Mouse (Mus musculus) spleen, postnatal 14 days (tissue): ENCODE measurements around the gene Lamp1.
A peak's percentile ranks its signal among the peaks of the same experiment; 100 is the strongest.

Experiments
- DNase-seq, 2 experiments: peaks; one replicate each; pipeline ENCODE4 v3.0.0; 2021 to 2022; ENCODE audit warnings: low spot score in 2 of 2

Lamp1 gene

GRCm38 (mm10) chr8:13158718-13159376, at the start of gene Lamp1:
Lamp1 (plus strand) TSS chr8:13159161.
- DNase-seq, result peak; percentile 89 to 95

- no peak for DNase-seq
Measured at GRCm38 (mm10) chr8:13109416-13109960, 49.5 kb upstream of the Lamp1 start.

DNA sequence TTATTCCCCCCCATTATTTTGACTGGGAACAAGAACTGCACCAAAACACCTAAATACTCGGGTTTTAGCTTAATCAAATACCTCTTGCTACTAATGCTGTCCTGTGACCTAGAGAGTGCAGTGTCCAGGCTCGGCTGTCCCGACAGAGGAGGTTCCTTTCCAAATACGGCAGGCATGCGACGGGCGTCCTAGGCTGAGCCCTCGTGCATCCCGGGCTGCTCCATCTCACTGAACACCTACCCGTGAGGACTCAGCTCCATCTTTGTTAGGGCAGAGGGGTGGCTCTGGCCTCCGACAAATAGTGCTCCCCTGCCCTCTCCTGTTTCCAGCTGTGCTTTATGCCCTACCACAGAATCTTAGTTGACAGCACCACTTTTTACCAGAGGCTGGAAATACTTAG, 47.0 kb upstream of the Lamp1 start:
- no peak for DNase-seq

- no peak for DNase-seq
Measured at GRCm38 (mm10) chr8:13113232-13113631, 45.7 kb upstream of the Lamp1 start.

DNA sequence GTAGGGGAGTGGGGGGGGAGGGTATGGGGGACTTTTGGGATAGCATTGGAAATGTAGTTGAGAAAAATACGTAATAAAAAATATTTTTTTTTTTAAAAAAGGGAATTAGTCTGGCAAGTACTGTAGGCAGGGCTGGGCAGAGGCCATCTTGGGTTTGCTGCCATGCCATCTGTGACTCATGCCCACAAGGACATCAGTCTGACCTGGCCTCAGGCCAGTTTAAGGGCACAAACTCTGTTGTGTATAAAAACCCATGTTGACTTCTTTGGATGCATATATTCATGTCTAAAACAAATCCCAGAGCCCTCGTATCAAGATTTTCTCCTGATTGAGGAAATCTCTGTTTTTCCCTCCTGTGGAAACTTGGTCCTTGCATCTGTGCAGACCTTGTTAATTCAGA, 41.9 kb upstream of the Lamp1 start:
- DNase-seq, result no peak

DNA sequence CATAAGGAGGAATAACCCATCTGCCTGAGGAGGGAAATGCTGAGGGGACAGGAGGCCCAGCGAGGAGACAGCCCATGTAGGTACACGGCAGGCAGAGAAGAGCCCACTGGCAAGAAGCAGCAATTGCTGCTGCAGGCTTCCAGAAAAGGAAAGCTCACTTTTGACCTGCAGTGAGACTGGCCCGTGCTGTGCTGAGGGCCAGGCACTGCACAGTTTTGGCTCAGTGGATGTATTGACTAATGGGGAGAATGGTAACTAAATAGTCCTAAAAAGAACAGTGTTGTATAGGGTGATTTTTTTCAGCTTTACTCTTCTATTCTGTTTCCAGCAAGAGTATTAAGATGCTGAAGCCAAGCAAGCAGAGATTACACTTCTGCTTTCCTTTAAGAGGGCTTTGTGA, 40.4 kb upstream of the Lamp1 start:
- no peak for DNase-seq

- no peak for DNase-seq
Measured at GRCm38 (mm10) chr8:13120882-13121665, 37.9 kb upstream of the Lamp1 start.

GRCm38 (mm10) chr8:13122887-13123421, 36.0 kb upstream of the Lamp1 start:
- no peak for DNase-seq

DNA sequence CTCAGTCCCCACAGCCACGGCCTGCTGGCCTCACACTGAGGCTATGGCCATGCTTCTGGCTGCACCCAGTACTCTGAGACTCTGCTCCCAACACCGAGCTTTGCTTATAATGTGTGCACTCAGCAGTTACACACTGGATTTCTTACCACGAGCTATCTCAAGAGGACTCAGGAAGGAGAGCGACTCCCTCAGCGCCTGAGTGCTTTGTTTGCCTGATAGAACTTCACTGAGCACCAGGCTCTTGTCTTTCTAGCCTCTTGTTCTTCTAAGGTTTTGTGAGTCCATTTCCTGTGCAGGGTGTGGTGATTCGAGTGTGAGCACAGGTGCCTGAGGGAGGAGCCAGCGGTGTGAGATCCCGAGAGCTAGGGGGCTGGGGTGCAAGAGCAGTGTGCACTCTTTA, 34.1 kb upstream of the Lamp1 start:
- no peak for DNase-seq

- DNase-seq, result peak; percentile 32 to 65
Measured at GRCm38 (mm10) chr8:13132220-13132619, 26.7 kb upstream of the Lamp1 start.

DNA sequence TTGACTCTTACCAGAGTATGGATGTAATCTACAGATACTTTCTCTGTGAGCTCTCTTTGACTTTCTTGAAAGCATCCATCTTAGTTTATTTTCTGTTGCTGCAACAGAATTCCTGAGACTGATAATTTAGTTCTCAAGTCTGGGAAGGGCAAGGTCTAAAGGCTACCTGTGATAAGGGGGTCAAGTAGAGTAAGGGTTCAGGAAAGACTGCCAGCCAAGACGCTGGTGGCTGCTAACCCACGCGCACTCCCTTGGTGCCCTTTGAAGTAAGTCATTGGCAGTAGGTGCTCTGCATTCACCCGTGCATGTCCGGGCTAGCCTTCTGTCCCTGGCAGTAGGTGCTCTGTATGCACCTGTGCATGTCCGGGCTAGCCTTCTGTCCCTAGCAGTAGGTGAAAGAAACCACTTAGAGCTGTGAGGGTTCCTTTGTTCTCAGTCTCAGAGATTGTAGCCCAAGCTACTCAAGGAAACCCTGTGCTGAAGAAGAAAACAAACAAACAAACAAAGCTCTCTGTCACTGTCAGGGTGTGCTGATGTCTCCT, 19.2 kb upstream of the Lamp1 start:
- DNase-seq, result no peak

DNA sequence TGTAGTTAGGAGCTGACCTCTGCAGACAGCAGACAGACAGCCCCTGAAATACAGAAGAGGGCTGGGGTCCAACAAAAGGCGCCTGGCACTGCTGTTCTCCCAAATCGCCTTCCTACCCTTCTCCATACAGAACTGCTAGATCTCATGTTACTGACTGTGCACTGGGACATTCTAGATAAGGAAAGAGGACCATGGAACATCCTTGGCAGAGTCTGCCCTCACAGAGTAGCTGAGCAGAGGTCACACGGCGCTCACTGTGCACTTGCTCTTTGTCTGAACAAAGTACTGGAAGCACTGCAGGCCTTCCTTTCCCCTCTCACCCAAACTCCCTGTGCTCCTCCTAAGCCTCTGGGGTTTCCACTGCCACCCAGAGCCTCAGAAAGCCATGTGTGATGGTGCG, 17.3 kb upstream of the Lamp1 start:
- no peak for DNase-seq

GRCm38 (mm10) chr8:13148476-13148875, 10.5 kb upstream of the Lamp1 start:
- DNase-seq, result no peak

- no peak for DNase-seq
Measured at GRCm38 (mm10) chr8:13149287-13149686, 9.7 kb upstream of the Lamp1 start.

DNA sequence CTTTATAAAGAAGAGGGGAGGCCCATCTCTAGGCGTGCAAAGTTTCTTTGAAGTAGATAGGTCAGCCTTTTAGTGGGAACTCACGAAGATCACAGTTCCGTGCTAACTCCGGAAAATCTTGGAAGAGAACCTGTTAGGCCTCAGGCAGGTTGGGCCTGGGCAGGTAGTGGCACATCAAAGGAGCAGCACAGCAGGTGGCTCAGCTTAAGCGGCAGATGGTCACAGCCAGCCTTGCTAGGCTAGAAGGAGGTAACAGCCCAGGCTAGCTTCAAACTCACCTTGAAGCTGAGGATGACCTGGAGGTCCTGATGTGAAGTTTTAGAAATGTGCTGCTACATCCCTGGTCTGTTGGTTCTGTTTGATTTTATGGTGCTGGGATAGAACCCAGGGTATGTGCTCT, 9.1 kb upstream of the Lamp1 start:
- DNase-seq, result no peak

GRCm38 (mm10) chr8:13150929-13151328, 8.0 kb upstream of the Lamp1 start:
- DNase-seq, result no peak

DNA sequence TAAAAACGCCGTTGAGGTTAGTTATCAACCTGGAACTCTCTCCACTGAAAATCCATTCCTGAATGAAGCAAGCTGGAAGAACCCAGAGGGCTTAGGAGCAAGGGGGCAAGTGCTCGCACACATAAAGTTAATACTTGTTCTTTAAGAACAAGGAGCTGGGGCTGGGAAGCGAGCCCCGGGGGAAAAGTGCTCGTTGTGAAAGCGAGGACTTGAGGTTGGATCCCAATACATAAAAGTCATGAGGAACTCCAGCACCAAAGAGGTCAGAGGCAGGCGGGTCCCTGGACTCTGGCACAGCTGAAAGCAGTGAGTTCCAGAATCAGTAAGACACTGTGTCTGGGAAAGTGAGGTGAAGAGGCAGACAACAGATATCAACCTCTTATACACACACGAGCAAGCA, 4.9 kb upstream of the Lamp1 start:
- no peak for DNase-seq

DNA sequence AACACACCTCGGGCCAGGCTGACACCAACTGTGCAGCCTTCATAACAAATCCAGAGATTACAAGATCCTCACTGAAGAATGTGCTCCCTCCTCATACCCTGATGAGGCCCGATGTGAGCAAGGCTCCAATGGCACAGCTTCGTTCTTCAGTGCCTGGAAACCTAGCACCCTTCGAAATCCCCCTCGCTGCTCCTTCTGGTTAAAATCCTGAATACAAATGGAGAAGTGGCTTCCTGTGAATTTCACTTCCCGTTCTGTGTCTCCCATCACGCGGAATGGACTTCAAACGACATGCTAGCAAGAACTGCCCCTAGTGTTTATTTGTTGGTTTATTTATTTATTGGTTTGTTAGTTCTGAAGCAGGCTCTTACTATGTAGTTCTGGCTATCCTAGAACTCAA, 3.6 kb upstream of the Lamp1 start:
- no peak for DNase-seq

DNA sequence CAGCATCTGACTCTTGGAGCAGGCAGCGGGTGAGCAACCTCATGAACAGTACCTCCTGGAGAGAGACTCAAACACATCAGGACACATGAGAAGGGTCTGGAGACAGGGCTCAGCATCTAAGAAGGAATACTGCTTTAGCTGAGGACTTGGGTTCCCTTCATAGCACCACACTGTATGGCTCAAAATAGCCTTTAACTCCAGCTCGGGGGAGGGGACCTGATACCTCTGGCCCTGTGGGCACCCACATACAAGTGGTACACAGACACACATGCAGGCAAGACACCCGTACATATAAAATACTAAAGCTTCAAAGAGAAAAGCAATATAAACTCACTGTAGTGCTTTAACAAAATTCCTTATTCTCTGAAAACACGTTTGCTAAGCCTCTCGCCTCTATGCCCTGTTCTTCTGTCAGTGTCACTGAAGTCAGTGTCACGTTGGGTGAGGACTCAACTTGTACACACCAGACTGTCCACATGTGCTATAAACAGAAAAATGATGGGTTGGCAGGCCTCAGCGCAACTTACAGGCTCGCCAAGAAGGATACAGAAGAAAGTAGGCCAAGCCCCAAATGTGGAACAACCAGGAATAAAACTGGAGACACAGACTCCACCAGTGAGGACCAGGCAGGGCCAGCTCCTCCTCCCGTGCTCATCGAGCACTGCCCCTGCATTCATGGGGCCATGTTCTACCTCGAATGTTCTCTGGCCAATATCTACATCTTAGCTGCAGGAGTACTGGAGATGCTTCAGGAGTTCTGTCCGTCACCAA, 2.4 kb upstream of the Lamp1 start:
- DNase-seq, result no peak

DNA sequence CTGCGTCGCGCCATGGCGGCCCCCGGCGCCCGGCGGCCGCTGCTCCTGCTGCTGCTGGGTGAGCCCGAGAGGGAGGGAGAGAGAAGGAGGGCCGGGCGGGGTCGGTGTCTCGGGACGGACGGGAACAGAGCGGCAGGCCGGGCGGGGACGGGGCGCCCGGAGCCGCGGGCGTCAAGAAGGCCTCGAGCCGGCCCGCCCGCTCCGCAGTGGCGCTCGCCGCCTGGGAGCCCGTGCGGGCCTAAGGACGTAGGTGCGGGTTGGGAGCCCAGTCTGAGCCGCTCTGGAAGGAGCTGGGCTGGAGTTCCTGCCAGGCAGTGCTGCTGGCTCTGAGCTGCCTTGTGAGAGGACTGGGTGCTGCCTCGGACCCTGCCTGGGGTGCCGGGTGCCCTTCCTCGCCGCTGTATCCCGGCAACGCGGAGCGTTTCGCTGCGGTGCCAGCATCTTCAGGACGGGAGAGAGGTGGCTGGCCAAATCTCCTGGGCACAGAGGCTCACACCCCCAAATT, 468 bp downstream of the Lamp1 start:
- DNase-seq, result no peak

- DNase-seq, result no peak
Measured at GRCm38 (mm10) chr8:13160691-13161090, 1.7 kb downstream of the Lamp1 start.

GRCm38 (mm10) chr8:13162098-13162497, 3.1 kb downstream of the Lamp1 start:
- DNase-seq, result no peak
